Mouse (Mus musculus) forebrain, embryonic 11.5 days (tissue): ENCODE data around the gene Dach1. TPM values are rescaled to one million over a fixed set of nuclear protein-coding genes. Genes with fewer than 3 reads are reported as not detected.

Experiments used
- ATAC-seq: fragments of 200-750 bp; cut with Nextera tagmentation; replicated peaks from 2 replicates; pipeline ENCODE4 v1.8.0; 2017; ENCODE audit warnings: moderate TSS enrichment; ENCODE audit not compliant: low FRiP score
- DNase-seq: peaks from one replicate; pipeline ENCODE4 v3.0.0-alpha.2; 2017; ENCODE audit warnings: low spot score
- H3K27ac ChIP-seq: fragments of 300-500 bp; sonication (generic); 2 replicates; pipeline ENCODE4 v1.5.1; 2014; ENCODE audit warnings: low read depth, low read length
- H3K27me3 ChIP-seq: fragments of 300-500 bp; sonication (generic); 2 replicates; pipeline ENCODE4 v1.6.1; 2014; ENCODE audit warnings: mild to moderate bottlenecking, low read length, mixed read lengths; ENCODE audit not compliant: control insufficient read depth, insufficient read depth
- H3K36me3 ChIP-seq: fragments of 300-500 bp; sonication (generic); 2 replicates; pipeline ENCODE4 v1.6.1; 2014; ENCODE audit warnings: mild to moderate bottlenecking, low read length, moderate library complexity, mixed read lengths; ENCODE audit not compliant: control insufficient read depth, insufficient read depth
- H3K4me1 ChIP-seq: fragments of 300-500 bp; sonication (generic); replicated peaks from 2 replicates; pipeline ENCODE4 v1.6.1; 2014; ENCODE audit warnings: low read length, mixed read lengths; ENCODE audit not compliant: control insufficient read depth, insufficient read depth
- H3K4me2 ChIP-seq: fragments of 300-500 bp; sonication (generic); 2 replicates; pipeline ENCODE4 v1.6.1; 2014; ENCODE audit warnings: low read depth, mild to moderate bottlenecking, low read length, moderate library complexity, mixed read lengths; ENCODE audit not compliant: severe bottlenecking
- H3K4me3 ChIP-seq: fragments of 300-500 bp; sonication (generic); 2 replicates; pipeline ENCODE4 v1.5.1; 2014; ENCODE audit warnings: low read depth, low read length
- H3K9ac ChIP-seq: fragments of 300-500 bp; sonication (generic); 2 replicates; pipeline ENCODE4 v1.6.1; 2014; ENCODE audit warnings: low read length
- H3K9me3 ChIP-seq: fragments of 300-500 bp; sonication (generic); 2 replicates; pipeline ENCODE4 v1.6.1; 2016; ENCODE audit warnings: low read length, mixed read lengths; ENCODE audit not compliant: control insufficient read depth
- WGBS: fragments of 180-500 bp; shearing (Covaris S2); extraction: QIAGEN DNeasy Blood & Tissue Kit; methylation state at CpG from one replicate; pipeline ENCODE4 v1.1.7; 2014; 5-methylcytosine and 5-hydroxymethylcytosine counted together
- polyA plus RNA-seq: library from polyadenylated mRNA; unstranded; fragments of >200 nt; fragmentation: Nextera tagmentation; extraction: Ambion mirVana; gene quantifications from 2 replicates; pipeline ENCODE4 v1.2.1, GENCODE M21; 2014

Gene Dach1
- polyA plus RNA-seq, 1 experiment from 2014 or later: 25.3 TPM

- 89% methylated on average over 5 of the region's 5 CpGs for WGBS
- DNase-seq (no peak), ATAC-seq (no peak)
- Histone ChIP-seq H3K9me3 (no peaks in the 10 kb centered on the region), H3K9ac (no peak overlapping the region), H3K36me3 (no peaks in the 10 kb centered on the region), H3K4me1 (no peaks in the 10 kb centered on the region), H3K27ac (no peak overlapping the region), H3K27me3 (no peaks in the 10 kb centered on the region), H3K4me2 (no peak overlapping the region), H3K4me3 (no peak overlapping the region)
Observed at GRCm38 (mm10) chr14:97839275-97839674, 330.3 kb downstream of the Dach1 start.

- no peak overlapping the region for H3K4me3 ChIP-seq
- no peak overlapping the region for H3K27ac ChIP-seq
- no peak for ATAC-seq
- 88% methylated on average over 3 of the region's 3 CpGs for WGBS
- DNase-seq: no peak
- H3K9me3 ChIP-seq: no peaks in the 10 kb centered on the region
- no peak overlapping the region for H3K9ac ChIP-seq
- H3K4me1 ChIP-seq: no peaks in the 10 kb centered on the region
- H3K4me2 ChIP-seq: no peak overlapping the region
- H3K27me3 ChIP-seq: no peaks in the 10 kb centered on the region
- no peaks in the 10 kb centered on the region for H3K36me3 ChIP-seq
Observed at GRCm38 (mm10) chr14:97829865-97830264, 339.7 kb downstream of the Dach1 start.

GRCm38 (mm10) chr14:97814555-97815175 is 354.9 kb downstream of the Dach1 start:
- DNase-seq (no peak), ATAC-seq (peak; percentile 79)
- no peaks in the 10 kb centered on the region for H3K36me3 ChIP-seq
- no peak overlapping the region for H3K4me3 ChIP-seq
- 68% methylated on average over 7 of the region's 7 CpGs for WGBS
- H3K9me3 ChIP-seq: no peaks in the 10 kb centered on the region
- H3K27me3 ChIP-seq: no peaks in the 10 kb centered on the region
- no peaks in the 10 kb centered on the region for H3K4me1 ChIP-seq
- H3K4me2 ChIP-seq: no peak overlapping the region
- H3K9ac ChIP-seq: no peak overlapping the region
- H3K27ac ChIP-seq: no peak overlapping the region

DNA sequence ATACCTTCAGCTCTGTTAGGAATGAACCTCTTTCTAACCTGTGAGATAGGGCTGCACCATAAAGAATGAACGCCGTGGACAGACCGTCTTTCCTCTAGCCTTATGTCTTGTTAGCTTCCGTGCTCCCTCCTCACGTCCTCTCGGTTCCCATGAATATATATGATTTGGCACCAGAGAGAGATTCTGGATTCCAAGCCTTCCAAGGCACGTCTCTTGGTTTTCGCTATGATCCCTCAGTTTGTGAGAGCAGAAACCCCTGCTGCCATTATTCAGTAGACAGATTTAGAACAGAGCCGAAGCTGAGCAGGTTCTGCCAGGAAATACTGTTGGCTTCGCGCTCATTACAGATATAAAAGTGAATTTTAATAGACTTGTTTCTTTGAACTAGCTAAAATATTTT is 356.0 kb downstream of the Dach1 start:
- Histone ChIP-seq H3K27me3 (no peaks in the 10 kb centered on the region), H3K36me3 (no peaks in the 10 kb centered on the region), H3K9me3 (no peaks in the 10 kb centered on the region), H3K27ac (no peak overlapping the region), H3K9ac (no peak overlapping the region), H3K4me2 (no peak overlapping the region), H3K4me1 (no peaks in the 10 kb centered on the region), H3K4me3 (no peak overlapping the region)
- WGBS: 81% methylated on average over 11 of the region's 11 CpGs
- ATAC-seq (no peak), DNase-seq (no peak)

- H3K9me3 ChIP-seq: no peaks in the 10 kb centered on the region
- no peak overlapping the region for H3K27ac ChIP-seq
- H3K9ac ChIP-seq: no peak overlapping the region
- ATAC-seq: no peak
- DNase-seq: no peak
- no peak overlapping the region for H3K4me3 ChIP-seq
- H3K36me3 ChIP-seq: no peaks in the 10 kb centered on the region
- no peak overlapping the region for H3K4me2 ChIP-seq
- WGBS: 91% methylated on average over 5 of the region's 5 CpGs
- H3K27me3 ChIP-seq: no peaks in the 10 kb centered on the region
- no peaks in the 10 kb centered on the region for H3K4me1 ChIP-seq
Observed at GRCm38 (mm10) chr14:97795385-97795952, 374.1 kb downstream of the Dach1 start.

GRCm38 (mm10) chr14:97774135-97774767 is 395.3 kb downstream of the Dach1 start:
- Histone ChIP-seq H3K27ac (no peak overlapping the region), H3K4me2 (no peak overlapping the region), H3K4me3 (no peak overlapping the region), H3K36me3 (no peaks in the 10 kb centered on the region), H3K4me1 (no peaks in the 10 kb centered on the region), H3K9ac (no peak overlapping the region), H3K27me3 (no peaks in the 10 kb centered on the region), H3K9me3 (peaks cover 2% of the 10 kb centered on the region; the same call in 1 of the 2 replicates)
- WGBS: 88% methylated on average over 2 of the region's 2 CpGs
- ATAC-seq (no peak), DNase-seq (no peak)

GRCm38 (mm10) chr14:97754400-97754799 is 415.2 kb downstream of the Dach1 start:
- ATAC-seq (peak; percentile 84), DNase-seq (no peak)
- no peak overlapping the region for H3K4me2 ChIP-seq

DNA sequence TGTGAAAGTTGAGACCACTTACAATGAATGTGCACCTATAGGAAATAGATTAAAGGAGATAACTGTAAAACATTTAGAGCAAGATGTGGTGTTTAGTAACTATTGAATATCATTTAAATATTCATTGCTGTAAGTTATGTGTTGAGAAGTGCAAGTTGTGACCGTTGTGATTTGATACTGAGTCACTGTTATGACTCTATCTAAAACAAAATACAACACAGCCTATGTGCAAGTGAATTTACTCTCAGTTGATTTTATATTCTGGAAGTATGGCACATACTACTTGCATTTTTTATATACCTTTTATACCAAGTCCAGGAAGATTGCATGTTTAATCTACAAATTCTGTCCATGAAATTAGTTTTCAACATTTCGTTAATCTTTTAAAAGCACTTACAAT is 415.6 kb downstream of the Dach1 start:
- no peaks in the 10 kb centered on the region for H3K4me1 ChIP-seq
- H3K4me2 ChIP-seq: no peak overlapping the region
- H3K36me3 ChIP-seq: no peaks in the 10 kb centered on the region
- ATAC-seq (0 out of 2 replicates have a peak, but pooled peaks have one; percentile 19), DNase-seq (no peak)
- H3K9me3 ChIP-seq: no peaks in the 10 kb centered on the region
- 26% methylated on average over 2 of the region's 2 CpGs for WGBS
- no peaks in the 10 kb centered on the region for H3K27me3 ChIP-seq
- H3K9ac ChIP-seq: no peak overlapping the region
- no peak overlapping the region; the same call in 1 of the 2 replicates for H3K27ac ChIP-seq
- no peak overlapping the region for H3K4me3 ChIP-seq

More at GRCm38 (mm10) chr14:97754400-97754799, 415.2 kb downstream of the Dach1 start:
- Histone ChIP-seq H3K27me3 (no peaks in the 10 kb centered on the region), H3K9me3 (no peaks in the 10 kb centered on the region), H3K36me3 (no peaks in the 10 kb centered on the region), H3K27ac (no peak overlapping the region; the same call in 1 of the 2 replicates), H3K9ac (no peak overlapping the region), H3K4me1 (no peaks in the 10 kb centered on the region), H3K4me3 (no peak overlapping the region)
- WGBS: 13% methylated on average over 4 of the region's 4 CpGs
